Mouse (Mus musculus) small intestine, adult 2 months (tissue): ENCODE data around the gene 9330159F19Rik.

Experiments
- CTCF ChIP-seq: fragments of 200-500 bp; IDR thresholded peaks from 2 replicates; pipeline ENCODE4 v1.5.1; 2012; ENCODE audit warnings: low read depth, mild to moderate bottlenecking, control low read depth, inconsistent platforms, low read length, moderate library complexity, mixed read lengths; ENCODE audit not compliant: insufficient replicate concordance, insufficient read length; ENCODE audit errors: extremely low read depth
- POLR2A ChIP-seq: fragments of 200-500 bp; IDR thresholded peaks from 2 replicates; pipeline ENCODE4 v1.6.1; 2012; ENCODE audit warnings: low read depth, mild to moderate bottlenecking, control low read depth, inconsistent platforms, low read length, moderate library complexity

- TF ChIP-seq CTCF (no peak), POLR2A (no peak)
Observed at GRCm38 (mm10) chr10:29193769-29194168, 17.6 kb upstream of the 9330159F19Rik start.
